ENCODE assay signal across 13 mouse cellular contexts in the genomic region with DNA sequence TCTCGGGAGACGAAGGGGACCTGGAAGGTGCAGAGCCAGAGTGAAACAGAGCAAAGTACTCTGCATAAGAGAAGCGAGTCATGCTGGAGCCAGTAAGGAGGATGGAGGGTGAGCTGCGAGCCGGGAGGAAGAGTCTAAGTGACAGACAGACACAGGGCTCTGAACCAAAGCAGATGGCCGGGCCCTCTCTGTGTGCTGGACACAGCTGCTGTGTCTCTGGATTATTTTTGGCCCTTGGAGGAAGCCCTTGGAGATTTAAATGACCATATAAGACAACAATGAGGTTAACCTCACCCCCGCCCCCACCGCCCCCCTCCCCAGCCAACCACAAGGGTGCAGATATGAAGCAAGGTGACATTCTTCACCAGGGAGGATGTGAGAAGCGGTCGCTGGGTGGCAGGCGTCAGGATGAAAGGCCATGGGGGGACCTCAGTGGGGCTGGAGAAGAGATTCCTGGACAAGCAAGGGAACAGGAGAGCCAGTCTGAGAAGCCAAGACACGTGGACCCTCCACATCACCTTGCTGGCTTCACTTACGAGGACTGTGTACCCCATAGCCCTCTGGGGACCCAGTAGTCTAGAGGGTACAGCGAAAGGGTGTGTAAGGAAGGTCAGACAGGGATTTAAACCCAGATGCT. TPM values are rescaled to one million over a fixed set of nuclear protein-coding genes. Genes with fewer than 3 reads are reported as not detected.
A peak's percentile ranks its signal among the peaks of the same experiment; 100 is the strongest.
DNase-seq lines count a peak whose midpoint lies in the region; ATAC-seq and TF ChIP-seq lines count a peak whose summit lies in the region.
"Had no signal": no experiment of that assay in that cellular context is flagged by ENCODE, and none has a peak within 500 bp of the region (broad histone marks: within the 10 kb centered on the region; RNA-seq: fewer than 3 reads in every experiment).

No protein-coding gene starts in this region.

- H3K27ac ChIP-seq in embryonic facial prominence, embryonic 14.5 days (replicated peaks; ENCODE audit: low read depth, low read length): no peak overlapping the region
- H3K27ac ChIP-seq in embryonic facial prominence, embryonic 10.5 days (replicated peaks): no peak overlapping the region
- peak overlapping the region; percentile 16; the same call in 1 of the 2 replicates for H3K27ac ChIP-seq in liver, postnatal 0 days (ENCODE audit: low read depth)
- no peak overlapping the region for H3K27ac ChIP-seq in liver, embryonic 12.5 days
- H3K27ac ChIP-seq in heart, embryonic 14.5 days (replicated peaks in 1 of 2; ENCODE audit: control insufficient read depth in 1 of 2, insufficient read depth in 1 of 2, low read depth in 2 of 2, low read length in 2 of 2): peak overlapping the region; percentile 96 to 97
- H3K27ac ChIP-seq: forebrain, embryonic 10.5 days; neural tube, embryonic 12.5 days had no signal

- 0 out of 2 replicates have a peak overlapping the region, but pooled peaks have one; percentile 5 for H3K4me3 ChIP-seq in embryonic facial prominence, embryonic 14.5 days (ENCODE audit: low read depth, low read length)
- H3K4me3 ChIP-seq in embryonic facial prominence, embryonic 10.5 days: no peak overlapping the region
- no peak overlapping the region for H3K4me3 ChIP-seq in liver, postnatal 0 days (ENCODE audit: low read depth, low read length)
- H3K4me3 ChIP-seq in liver, embryonic 12.5 days: no peak overlapping the region
- H3K4me3 ChIP-seq in heart, embryonic 14.5 days (ENCODE audit: control insufficient read depth in 1 of 2, insufficient read depth in 1 of 2, low read depth in 1 of 2, low read length in 2 of 2): peak overlapping the region; percentile 63 to 65
- H3K4me3 ChIP-seq: forebrain, embryonic 10.5 days; neural tube, embryonic 12.5 days had no signal

- DNase-seq in embryonic facial prominence, embryonic 14.5 days (ENCODE audit: low spot score): no peak
- no peak for DNase-seq in embryonic facial prominence, embryonic 10.5 days (ENCODE audit: low spot score)
- DNase-seq in liver, postnatal 0 days: no peak
- peak; percentile 28 to 41 for DNase-seq in natural killer cell, adult 2 months (ENCODE audit: low spot score in 2 of 2)
- DNase-seq in adrenal gland, postnatal 4 days (ENCODE audit: low spot score in 2 of 2): no peak
- DNase-seq in left cerebral cortex, postnatal 25 days (ENCODE audit: low spot score in 2 of 2): no peak
- DNase-seq: right cerebral cortex, postnatal 4 days had no signal

- intact Hi-C loops in left cerebral cortex, postnatal 25 days (cut with DNase I): no loop called here

- no peaks in the 10 kb centered on the region for H3K9me3 ChIP-seq in embryonic facial prominence, embryonic 14.5 days (ENCODE audit: control insufficient read depth, low read length)
- H3K9me3 ChIP-seq in embryonic facial prominence, embryonic 10.5 days: no peaks in the 10 kb centered on the region
- no peaks in the 10 kb centered on the region for H3K9me3 ChIP-seq in liver, postnatal 0 days (ENCODE audit: low read length)
- H3K9me3 ChIP-seq in liver, embryonic 12.5 days (replicated peaks): no peaks in the 10 kb centered on the region
- no peaks in the 10 kb centered on the region for H3K9me3 ChIP-seq in heart, embryonic 14.5 days (ENCODE audit: control insufficient read depth, low read length)
- H3K9me3 ChIP-seq: forebrain, embryonic 10.5 days; neural tube, embryonic 12.5 days had no signal

- TF ChIP-seq EP300 in liver, postnatal 0 days (IDR thresholded peaks at IDR 0.05; ENCODE audit: low read depth): no peak

- no peaks in the 10 kb centered on the region for H3K4me1 ChIP-seq in embryonic facial prominence, embryonic 14.5 days (ENCODE audit: control insufficient read depth, insufficient read depth, low read length)
- H3K4me1 ChIP-seq in embryonic facial prominence, embryonic 10.5 days: peaks cover 10% of the 10 kb centered on the region
- H3K4me1 ChIP-seq in liver, postnatal 0 days (ENCODE audit: insufficient read depth): peaks cover 17% of the 10 kb centered on the region
- no peaks in the 10 kb centered on the region for H3K4me1 ChIP-seq in liver, embryonic 12.5 days
- peaks cover 11 to 32% of the 10 kb centered on the region in 2 experiments for H3K4me1 ChIP-seq in heart, embryonic 14.5 days (ENCODE audit: control insufficient read depth in 2 of 2, insufficient read depth in 2 of 2, low read length in 2 of 2)
- H3K4me1 ChIP-seq: neural tube, embryonic 12.5 days had no signal

- 68% methylated on average over 14 of the region's 14 CpGs for WGBS in embryonic facial prominence, embryonic 14.5 days
- 79% methylated on average over 14 of the region's 14 CpGs for WGBS in embryonic facial prominence, embryonic 10.5 days
- WGBS in liver, postnatal 0 days (ENCODE audit: insufficient replicate concordance): 44% methylated on average over 14 of the region's 14 CpGs
- WGBS in liver, embryonic 12.5 days (ENCODE audit: insufficient replicate concordance): 40% methylated on average over 14 of the region's 14 CpGs
- WGBS in heart, embryonic 14.5 days: 28% methylated on average over 14 of the region's 14 CpGs

- H3K27me3 ChIP-seq in embryonic facial prominence, embryonic 14.5 days (replicated peaks; ENCODE audit: control insufficient read depth, insufficient read depth, low read length): no peaks in the 10 kb centered on the region
- H3K27me3 ChIP-seq in embryonic facial prominence, embryonic 10.5 days (replicated peaks; ENCODE audit: low read depth, poor library complexity, severe bottlenecking): 0 out of 2 replicates have a peak, but pooled peaks cover 2% of the 10 kb centered on the region
- no peaks in the 10 kb centered on the region for H3K27me3 ChIP-seq in liver, postnatal 0 days (ENCODE audit: insufficient read depth, low read length)
- H3K27me3 ChIP-seq in liver, embryonic 12.5 days (replicated peaks): 0 out of 2 replicates have a peak, but pooled peaks cover 4% of the 10 kb centered on the region
- no peaks in the 10 kb centered on the region for H3K27me3 ChIP-seq in heart, embryonic 14.5 days (ENCODE audit: control insufficient read depth, insufficient read depth, low read length)
- H3K27me3 ChIP-seq: neural tube, embryonic 12.5 days had no signal

- no peak overlapping the region for H3K9ac ChIP-seq in embryonic facial prominence, embryonic 14.5 days (ENCODE audit: low read depth, low read length)
- H3K9ac ChIP-seq in liver, postnatal 0 days (replicated peaks): no peak overlapping the region
- H3K9ac ChIP-seq in liver, embryonic 12.5 days: no peak overlapping the region
- H3K9ac ChIP-seq in heart, embryonic 14.5 days (ENCODE audit: low read length): peak overlapping the region; percentile 95
- H3K9ac ChIP-seq: neural tube, embryonic 12.5 days had no signal

- no peaks in the 10 kb centered on the region for H3K36me3 ChIP-seq in embryonic facial prominence, embryonic 14.5 days (ENCODE audit: control insufficient read depth, insufficient read depth, low read length)
- no peaks in the 10 kb centered on the region for H3K36me3 ChIP-seq in embryonic facial prominence, embryonic 10.5 days (replicated peaks)
- no peaks in the 10 kb centered on the region for H3K36me3 ChIP-seq in liver, postnatal 0 days (replicated peaks; ENCODE audit: insufficient read depth, low read length)
- no peaks in the 10 kb centered on the region for H3K36me3 ChIP-seq in liver, embryonic 12.5 days
- H3K36me3 ChIP-seq in heart, embryonic 14.5 days (ENCODE audit: control insufficient read depth, insufficient read depth, low read length): peaks cover 31% of the 10 kb centered on the region
- H3K36me3 ChIP-seq: forebrain, embryonic 10.5 days; neural tube, embryonic 12.5 days had no signal

- ATAC-seq in embryonic facial prominence, embryonic 14.5 days (ENCODE audit: low read depth): peak; percentile 45; the same call in 1 of the 2 replicates
- ATAC-seq in liver, postnatal 0 days: no peak
- ATAC-seq in liver, embryonic 12.5 days: no peak
- peak; percentile 76 for ATAC-seq in heart, embryonic 14.5 days (ENCODE audit: insufficient number of reproducible peaks, insufficient read depth, low FRiP score, low read depth)

- no peak overlapping the region for H3K4me2 ChIP-seq in embryonic facial prominence, embryonic 14.5 days (ENCODE audit: low read depth, low read length)
- H3K4me2 ChIP-seq in liver, postnatal 0 days (ENCODE audit: low read depth, low read length): peak overlapping the region; percentile 29; the same call in 1 of the 2 replicates
- H3K4me2 ChIP-seq in liver, embryonic 12.5 days: no peak overlapping the region
- peak overlapping the region; percentile 73 for H3K4me2 ChIP-seq in heart, embryonic 14.5 days (ENCODE audit: low read length)
- H3K4me2 ChIP-seq: neural tube, embryonic 12.5 days had no signal

- 0 out of 2 replicates have a peak, but pooled peaks have one; percentile 4 for TF ChIP-seq CTCF in liver, postnatal 0 days (IDR thresholded peaks at IDR 0.05; ENCODE audit: low read depth)

RNA-seq across cellular contexts. Expression of gene Asb2, which starts 17.5 kb away (rescaled TPM):
- 21.1 and 22.0 TPM in 2 replicates for polyA plus RNA-seq in embryonic facial prominence, embryonic 14.5 days (2014; fragmentation: Nextera tagmentation; extraction: Ambion mirVana)
- 0.51 and 0.75 TPM in 2 replicates for polyA plus RNA-seq in embryonic facial prominence, embryonic 10.5 days (2016; fragmentation: Nextera tagmentation; extraction: Ambion mirVana)
- 5.7 and 5.9 TPM in 2 replicates for polyA plus RNA-seq in liver, postnatal 0 days (2015; fragmentation: Nextera tagmentation; extraction: Ambion mirVana)
- 1.1 and 1.2 TPM in 2 replicates for polyA plus RNA-seq in liver, embryonic 12.5 days (2016; fragmentation: Nextera tagmentation; extraction: Ambion mirVana)
- polyA plus RNA-seq in heart, embryonic 14.5 days (2014; fragmentation: Nextera tagmentation; extraction: Ambion mirVana): 235 and 254 TPM in 2 replicates
- 1 to 10 TPM; 2.5 to 5.2 TPM for total RNA-seq in adrenal gland, postnatal 4 days (2021)
- total RNA-seq in left cerebral cortex, postnatal 25 days (2021): 1 to 10 TPM; 2.7 to 3.4 TPM
- total RNA-seq: hematopoietic stem cell, adult 5-6 weeks had no signal

RNA-seq across cellular contexts. Expression of gene Fam181a, which starts 27.5 kb away (rescaled TPM):
- polyA plus RNA-seq in embryonic facial prominence, embryonic 14.5 days (2014; fragmentation: Nextera tagmentation; extraction: Ambion mirVana): 0.21 TPM in 1 of 2 replicates, not detected in the other
- polyA plus RNA-seq in embryonic facial prominence, embryonic 10.5 days (2016; fragmentation: Nextera tagmentation; extraction: Ambion mirVana): 3.6 and 9.3 TPM in 2 replicates
- not detected in 2 replicates for polyA plus RNA-seq in liver, postnatal 0 days (2015; fragmentation: Nextera tagmentation; extraction: Ambion mirVana)
- polyA plus RNA-seq in liver, embryonic 12.5 days (2016; fragmentation: Nextera tagmentation; extraction: Ambion mirVana): not detected in 2 replicates
- polyA plus RNA-seq in heart, embryonic 14.5 days (2014; fragmentation: Nextera tagmentation; extraction: Ambion mirVana): 0.19 TPM in 1 of 2 replicates, not detected in the other
- total RNA-seq in adrenal gland, postnatal 4 days (2021): not detected
- total RNA-seq in left cerebral cortex, postnatal 25 days (2021): 1 to 10 TPM; 1.5 to 2.7 TPM
- total RNA-seq: hematopoietic stem cell, adult 5-6 weeks had no signal
- polyA plus RNA-seq: lung, embryonic 16.5 days had no signal

RNA-seq across cellular contexts. Expression of gene Otub2, which starts 50.2 kb away (rescaled TPM):
- 11.2 and 11.9 TPM in 2 replicates for polyA plus RNA-seq in embryonic facial prominence, embryonic 14.5 days (2014; fragmentation: Nextera tagmentation; extraction: Ambion mirVana)
- 8.7 and 12.2 TPM in 2 replicates for polyA plus RNA-seq in embryonic facial prominence, embryonic 10.5 days (2016; fragmentation: Nextera tagmentation; extraction: Ambion mirVana)
- 8.2 and 9.2 TPM in 2 replicates for polyA plus RNA-seq in liver, postnatal 0 days (2015; fragmentation: Nextera tagmentation; extraction: Ambion mirVana)
- 24.2 and 26.2 TPM in 2 replicates for polyA plus RNA-seq in liver, embryonic 12.5 days (2016; fragmentation: Nextera tagmentation; extraction: Ambion mirVana)
- 13.8 and 14.8 TPM in 2 replicates for polyA plus RNA-seq in heart, embryonic 14.5 days (2014; fragmentation: Nextera tagmentation; extraction: Ambion mirVana)
- total RNA-seq in adrenal gland, postnatal 4 days (2021): 1 to 10 TPM; 3.2 to 3.5 TPM
- total RNA-seq in left cerebral cortex, postnatal 25 days (2021): 10 to 100 TPM; 32.9 to 42.8 TPM

Comparison
In these comparisons a context has a peak if more than half of its experiments do, and no peak if none do; other contexts are left out.
1. H3K27ac ChIP-seq: peak in liver, postnatal 0 days (single experiment) and heart, embryonic 14.5 days (2 of 2); none in embryonic facial prominence, embryonic 14.5 days (single experiment), embryonic facial prominence, embryonic 10.5 days (single experiment) and liver, embryonic 12.5 days (single experiment).
2. H3K4me2 ChIP-seq: peak in liver, postnatal 0 days (single experiment) and heart, embryonic 14.5 days (single experiment); none in embryonic facial prominence, embryonic 14.5 days (single experiment) and liver, embryonic 12.5 days (single experiment).
3. H3K4me3 ChIP-seq: peak in embryonic facial prominence, embryonic 14.5 days (single experiment) and heart, embryonic 14.5 days (2 of 2); none in embryonic facial prominence, embryonic 10.5 days (single experiment), liver, postnatal 0 days (single experiment) and liver, embryonic 12.5 days (single experiment).
4. ATAC-seq: peak in embryonic facial prominence, embryonic 14.5 days (single experiment) and heart, embryonic 14.5 days (single experiment); none in liver, postnatal 0 days (single experiment) and liver, embryonic 12.5 days (single experiment).
5. DNase-seq: peak in natural killer cell, adult 2 months (2 of 2); none in embryonic facial prominence, embryonic 14.5 days (single experiment), embryonic facial prominence, embryonic 10.5 days (single experiment), liver, postnatal 0 days (single experiment), adrenal gland, postnatal 4 days (0 of 2) and left cerebral cortex, postnatal 25 days (0 of 2).
6. RNA of gene Asb2, which starts 17.5 kb away (polyA plus RNA-seq): 235 to 254 TPM in heart, embryonic 14.5 days; 21.1 to 22.0 TPM in embryonic facial prominence, embryonic 14.5 days, 5.7 to 5.9 TPM in liver, postnatal 0 days, 1.1 to 1.2 TPM in liver, embryonic 12.5 days and 0.51 to 0.75 TPM in embryonic facial prominence, embryonic 10.5 days; every median in the first group is over 10 times any median in the second.